Mouse (Mus musculus) hindbrain, postnatal 0 days (tissue): Measurements from ENCODE around the gene Gm49378. TPM values are rescaled to one million over a fixed set of nuclear protein-coding genes. Genes with fewer than 3 reads are reported as not detected.

ENCODE experiments used
- ATAC-seq: fragments of 200-750 bp; cut with Nextera tagmentation; 2 replicates; pipeline ENCODE4 v1.8.0; 2017; ENCODE audit warnings: mild to moderate bottlenecking, moderate TSS enrichment, moderate library complexity
- DNase-seq: peaks from one replicate; pipeline ENCODE4 v3.0.0-alpha.2; 2015; ENCODE audit warnings: low spot score
- H3K27ac ChIP-seq: fragments of 300-500 bp; sonication (generic); 2 replicates; pipeline ENCODE4 v1.5.1; 2014; ENCODE audit warnings: mild to moderate bottlenecking
- H3K27me3 ChIP-seq: fragments of 300-500 bp; sonication (generic); 2 replicates; pipeline ENCODE4 v1.6.1; 2014; ENCODE audit warnings: low read length, mixed read lengths; ENCODE audit not compliant: insufficient read depth
- H3K36me3 ChIP-seq: fragments of 300-500 bp; sonication (generic); 2 replicates; pipeline ENCODE4 v1.6.1; 2014; ENCODE audit warnings: low read length, mixed read lengths; ENCODE audit not compliant: insufficient read depth
- H3K4me1 ChIP-seq: fragments of 300-500 bp; sonication (generic); 2 replicates; pipeline ENCODE4 v1.6.1; 2014; ENCODE audit warnings: antibody characterized with exemption, low read length, mixed read lengths; ENCODE audit not compliant: insufficient read depth
- H3K4me2 ChIP-seq: fragments of 300-500 bp; sonication (generic); 2 replicates; pipeline ENCODE4 v1.6.1; 2014; ENCODE audit warnings: low read depth, mild to moderate bottlenecking, low read length, moderate library complexity, mixed read lengths
- H3K4me3 ChIP-seq: fragments of 300-500 bp; sonication (generic); 2 replicates; pipeline ENCODE4 v1.5.1; 2014; ENCODE audit warnings: low read length
- H3K9ac ChIP-seq: fragments of 300-500 bp; sonication (generic); replicated peaks from 2 replicates; pipeline ENCODE4 v1.6.1; 2014; ENCODE audit warnings: mild to moderate bottlenecking, low read length, moderate library complexity, mixed read lengths
- H3K9me3 ChIP-seq: fragments of 300-500 bp; sonication (generic); 2 replicates; pipeline ENCODE4 v1.6.1; 2016; ENCODE audit warnings: low read length, mixed read lengths
- CTCF ChIP-seq: IDR thresholded peaks from 2 replicates; pipeline ENCODE4 v1.5.1; 2016; ENCODE audit warnings: antibody characterized with exemption, control low read depth, low read depth
- WGBS: fragments of 180-500 bp; shearing (Covaris S2); extraction: QIAGEN DNeasy Blood & Tissue Kit; methylation state at CpG from one replicate; pipeline ENCODE4 v1.1.7; 2014; 5-methylcytosine and 5-hydroxymethylcytosine counted together
- polyA plus RNA-seq: library from polyadenylated mRNA; unstranded; fragments of >200 nt; fragmentation: Nextera tagmentation; extraction: Ambion mirVana; gene quantifications from 2 replicates; pipeline ENCODE4 v1.2.1, GENCODE M21; 2015
- total RNA-seq: library from RNA; depleted of rRNA; stranded (reverse); fragments of >200 nt; gene quantifications from 2 replicates; pipeline ENCODE4 v1.2.3, GENCODE M21; 2014

Gm49378 gene
- total and polyA plus RNA-seq, 2 experiments from 2014 or later: 1.0 to 7.9 TPM

DNA sequence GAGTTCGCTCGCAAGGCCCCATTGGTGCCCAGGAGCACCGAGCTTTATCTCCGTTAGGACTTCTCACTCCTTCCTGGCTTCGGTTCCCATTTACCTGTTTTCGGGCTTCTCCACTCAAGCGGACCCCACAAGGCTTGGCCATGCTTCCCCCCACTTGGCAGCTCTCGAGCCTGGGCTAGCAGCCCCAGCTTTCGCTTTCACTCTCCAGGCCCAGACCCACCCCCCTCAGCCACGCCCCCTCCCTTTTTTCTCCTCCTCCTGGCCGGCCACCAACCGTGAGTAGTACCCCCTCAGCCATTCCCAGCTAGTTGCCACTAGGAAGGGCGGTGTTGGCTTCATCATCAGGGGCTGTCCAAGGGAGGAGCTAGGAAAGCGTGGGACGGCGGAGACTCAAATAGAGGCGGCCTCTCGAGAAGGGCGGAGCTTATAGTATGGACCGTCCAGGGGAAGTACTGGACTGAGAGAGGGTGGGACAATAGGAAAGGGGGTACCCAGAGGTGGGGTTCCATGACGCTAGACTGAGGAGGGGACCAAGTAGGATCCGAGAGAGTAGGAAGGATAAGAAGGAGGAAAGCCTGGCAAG, 46.9 kb downstream of the Gm49378 start, which contains the start of gene Psme2:
TSS of gene Psme2 (minus strand) at position 366 of the 583 bp plus-strand sequence.
- no peaks in the 10 kb centered on the region for H3K27me3 ChIP-seq
- H3K36me3 ChIP-seq: peaks cover 17% of the 10 kb centered on the region
- under 1% methylated on average over 21 of the region's 22 CpGs for WGBS
- peak within 1 kb of the TSS; percentile 79 for H3K4me3 ChIP-seq
- no peak for TF ChIP-seq CTCF
- H3K4me2 ChIP-seq: peak within 1 kb of the TSS; percentile 90
- ATAC-seq: peak; percentile 96
- H3K27ac ChIP-seq: peak within 1 kb of the TSS; percentile 96
- H3K4me1 ChIP-seq: peaks cover 20% of the 10 kb centered on the region
- H3K9me3 ChIP-seq: no peaks in the 10 kb centered on the region
- DNase-seq: peak; percentile 97
- peak within 1 kb of the TSS; percentile 72 for H3K9ac ChIP-seq

DNA sequence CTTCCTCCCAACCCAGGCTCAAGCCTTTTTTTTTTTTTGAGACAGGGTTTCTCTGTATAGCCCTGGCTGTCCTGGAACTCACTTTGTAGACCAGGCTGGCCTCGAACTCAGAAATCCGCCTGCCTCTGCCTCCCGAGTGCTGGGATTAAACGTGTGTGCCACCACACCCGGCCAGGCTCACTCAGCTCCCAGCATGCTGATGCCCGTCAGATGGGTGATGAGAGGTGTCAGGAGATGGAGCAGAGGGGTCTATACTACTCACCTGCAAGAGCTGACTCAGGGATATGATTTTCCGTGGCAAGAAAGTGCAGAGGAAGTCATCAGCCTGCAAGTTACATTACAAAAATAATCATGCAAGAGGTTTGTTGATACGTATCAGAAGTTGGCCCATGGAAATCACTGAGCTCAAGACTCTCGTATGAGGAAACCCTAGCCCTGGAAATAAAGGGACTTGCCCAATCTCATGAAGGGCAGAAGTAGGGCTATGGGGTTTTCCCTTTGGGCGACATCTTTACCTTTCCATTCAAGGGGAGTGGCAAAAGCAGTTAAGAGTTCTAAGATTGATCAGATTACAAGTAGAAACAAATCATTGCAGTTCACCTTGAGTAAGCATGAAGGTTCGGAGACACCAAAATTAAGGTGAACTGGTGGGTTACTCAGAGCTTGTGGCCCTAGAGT, 47.8 kb downstream of the Gm49378 start:
- peak overlapping the region; percentile 72 for H3K9ac ChIP-seq
- H3K27ac ChIP-seq: peak overlapping the region; percentile 96; the same call in 1 of the 2 replicates
- peaks cover 8% of the 10 kb centered on the region for H3K36me3 ChIP-seq
- 89% methylated on average over 11 of the region's 11 CpGs for WGBS
- peak overlapping the region; percentile 90 for H3K4me2 ChIP-seq
- H3K9me3 ChIP-seq: no peaks in the 10 kb centered on the region
- no peak for ATAC-seq
- H3K4me1 ChIP-seq: peaks cover 24% of the 10 kb centered on the region
- DNase-seq: no peak
- no peaks in the 10 kb centered on the region for H3K27me3 ChIP-seq
- H3K4me3 ChIP-seq: peak overlapping the region; percentile 79
- TF ChIP-seq CTCF: no peak

DNA sequence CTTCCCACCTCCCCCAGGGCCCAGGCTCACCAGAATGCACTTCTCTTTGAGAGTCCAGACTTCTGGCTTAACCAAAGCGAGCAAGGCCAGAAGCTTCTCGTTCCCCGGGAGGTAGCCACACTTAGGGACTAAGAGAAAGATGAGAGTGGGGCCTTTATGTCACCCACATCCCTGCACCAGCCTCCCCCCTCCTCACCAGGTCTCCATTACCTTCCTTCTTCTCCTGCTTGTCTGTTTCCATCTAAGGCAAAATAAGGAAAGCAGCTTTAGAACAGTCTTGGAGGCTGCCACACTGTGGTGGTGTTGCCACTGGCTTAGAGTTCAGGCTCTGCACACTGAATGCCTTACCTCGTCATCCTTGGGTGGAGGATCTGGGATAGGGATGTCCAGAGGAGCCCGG, 48.4 kb downstream of the Gm49378 start:
- no peak overlapping the region for H3K4me2 ChIP-seq
- H3K9me3 ChIP-seq: no peaks in the 10 kb centered on the region
- H3K4me1 ChIP-seq: peaks cover 28% of the 10 kb centered on the region
- DNase-seq (no peak), ATAC-seq (no peak)
- H3K9ac ChIP-seq: no peak overlapping the region
- H3K27me3 ChIP-seq: no peaks in the 10 kb centered on the region
- TF ChIP-seq CTCF: no peak
- H3K4me3 ChIP-seq: no peak overlapping the region
- no peak overlapping the region for H3K27ac ChIP-seq
- H3K36me3 ChIP-seq: peaks cover 1% of the 10 kb centered on the region; the same call in 1 of the 2 replicates
- WGBS: 88% methylated on average over 5 of the region's 5 CpGs

DNA sequence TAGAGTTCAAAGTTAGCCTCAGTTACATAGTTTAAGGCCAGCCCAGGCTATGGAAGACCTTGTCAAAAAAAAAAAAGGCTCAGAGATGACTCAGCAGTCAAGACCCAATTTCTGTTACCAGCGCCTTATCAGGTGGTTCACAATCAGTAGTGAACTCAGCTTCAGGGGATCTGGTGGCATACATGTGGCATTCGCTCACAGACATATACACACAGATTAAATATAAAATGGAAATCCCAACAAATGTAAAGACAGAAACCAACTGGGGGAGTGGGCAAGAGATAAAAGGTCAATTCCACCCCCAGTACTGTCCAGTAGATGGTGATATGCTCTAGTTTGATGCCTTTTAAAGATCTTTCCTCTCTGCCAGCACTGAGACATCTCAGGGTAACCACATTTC, 51.5 kb downstream of the Gm49378 start:
- no peaks in the 10 kb centered on the region for H3K27me3 ChIP-seq
- H3K9ac ChIP-seq: no peak overlapping the region
- H3K9me3 ChIP-seq: no peaks in the 10 kb centered on the region
- no peak for ATAC-seq
- H3K4me1 ChIP-seq: 0 out of 2 replicates have a peak, but pooled peaks cover 13% of the 10 kb centered on the region
- H3K4me2 ChIP-seq: no peak overlapping the region
- H3K36me3 ChIP-seq: peaks cover 9% of the 10 kb centered on the region; the same call in 1 of the 2 replicates
- 95% methylated on average over 2 of the region's 2 CpGs for WGBS
- no peak overlapping the region for H3K27ac ChIP-seq
- TF ChIP-seq CTCF: no peak; the same call in 1 of the 2 replicates
- H3K4me3 ChIP-seq: no peak overlapping the region
- DNase-seq: no peak

GRCm38 (mm10) chr14:55585566-55585960, 52.1 kb downstream of the Gm49378 start:
- Histone ChIP-seq H3K9ac (no peak overlapping the region), H3K4me1 (0 out of 2 replicates have a peak, but pooled peaks cover 13% of the 10 kb centered on the region), H3K27ac (peak overlapping the region; percentile 79; the same call in 1 of the 2 replicates), H3K27me3 (no peaks in the 10 kb centered on the region), H3K9me3 (no peaks in the 10 kb centered on the region), H3K4me2 (peak overlapping the region; percentile 79), H3K4me3 (peak overlapping the region; percentile 54), H3K36me3 (peaks cover 9% of the 10 kb centered on the region; the same call in 1 of the 2 replicates)
- TF ChIP-seq CTCF: no peak
- DNase-seq (no peak), ATAC-seq (no peak)
- 60% methylated on average over 6 of the region's 6 CpGs for WGBS

GRCm38 (mm10) chr14:55584702-55585565, 52.8 kb downstream of the Gm49378 start, which contains the start of gene Emc9:
Gene Emc9, minus strand, starts transcription at chr14:55585302.
- 4% methylated on average over 42 of the region's 43 CpGs for WGBS
- Histone ChIP-seq H3K9me3 (no peaks in the 10 kb centered on the region), H3K36me3 (peaks cover 9% of the 10 kb centered on the region; the same call in 1 of the 2 replicates), H3K9ac (peak within 1 kb of the TSS; percentile 71), H3K4me1 (0 out of 2 replicates have a peak, but pooled peaks cover 9% of the 10 kb centered on the region), H3K4me2 (peak within 1 kb of the TSS; percentile 79), H3K27me3 (no peaks in the 10 kb centered on the region), H3K27ac (peak within 1 kb of the TSS; percentile 79), H3K4me3 (peak within 1 kb of the TSS; percentile 54)
- DNase-seq (peak; percentile 69), ATAC-seq (peak; percentile 80)
- TF ChIP-seq CTCF: no peak; the same call in 1 of the 2 replicates
